Mouse (Mus musculus): ENCODE results near the gene Nfasc. TPM values are rescaled to one million over a fixed set of nuclear protein-coding genes. Genes with fewer than 3 reads are reported as not detected.

The Nfasc gene
- total RNA-seq, 2 experiments from 2014 or later = 125 to 134 TPM

GRCm38 (mm10) chr1:132528647-132529334 is 212.8 kb downstream of the Nfasc start:
- no peak for DNase-seq (ENCODE audit: extremely low spot score in 1 of 2, low spot score in 2 of 2)
- intact Hi-C loops (cut with DNase I) = no loop called here

- intact Hi-C loops (cut with DNase I) = no loop called here
- no peak for DNase-seq (ENCODE audit: extremely low spot score in 1 of 2, low spot score in 2 of 2)
These were observed 213.5 kb downstream of the Nfasc start for GRCm38 (mm10) chr1:132528071-132528470.

- intact Hi-C loops (cut with DNase I) = loop anchor here (2.0 kb wide), 1 partner anchor 69 kb away; no protein-coding TSS in a partner anchor
- peak; percentile 70 to 88 for DNase-seq (ENCODE audit: extremely low spot score in 1 of 2, low spot score in 2 of 2)
These were observed 215.8 kb downstream of the Nfasc start for GRCm38 (mm10) chr1:132525832-132526231.

- DNase-seq (ENCODE audit: extremely low spot score in 1 of 2, low spot score in 2 of 2) = no peak
These were observed 217.7 kb downstream of the Nfasc start for GRCm38 (mm10) chr1:132523920-132524319.

GRCm38 (mm10) chr1:132523048-132523447 is 218.5 kb downstream of the Nfasc start:
- DNase-seq (ENCODE audit: extremely low spot score in 1 of 2, low spot score in 2 of 2) = peak in 1 of 2 experiments; percentile 34
- intact Hi-C loops (cut with DNase I) = no loop called here

More at GRCm38 (mm10) chr1:132523920-132524319, 217.7 kb downstream of the Nfasc start:
- intact Hi-C loops (cut with DNase I) = loop anchor here (2.0 kb wide), 1 partner anchor 71 kb away; no protein-coding TSS in a partner anchor

- intact Hi-C loops (cut with DNase I) = no loop called here
These were observed 220.8 kb downstream of the Nfasc start for GRCm38 (mm10) chr1:132520764-132521163.

GRCm38 (mm10) chr1:132519734-132520133 is 221.9 kb downstream of the Nfasc start:
- DNase-seq (ENCODE audit: extremely low spot score in 1 of 2, low spot score in 2 of 2) = no peak
- intact Hi-C loops (cut with DNase I) = no loop called here

More at GRCm38 (mm10) chr1:132520764-132521163, 220.8 kb downstream of the Nfasc start:
- DNase-seq (ENCODE audit: extremely low spot score in 1 of 2, low spot score in 2 of 2) = peak in 1 of 2 experiments; percentile 86

- intact Hi-C loops (cut with DNase I) = no loop called here
- DNase-seq (ENCODE audit: extremely low spot score in 1 of 2, low spot score in 2 of 2) = no peak
These were observed 223.0 kb downstream of the Nfasc start for GRCm38 (mm10) chr1:132518621-132519020.

GRCm38 (mm10) chr1:132516776-132517175 is 224.8 kb downstream of the Nfasc start:
- no peak for DNase-seq (ENCODE audit: extremely low spot score in 1 of 2, low spot score in 2 of 2)
- intact Hi-C loops (cut with DNase I) = no loop called here

- intact Hi-C loops (cut with DNase I) = no loop called here
- no peak for DNase-seq (ENCODE audit: extremely low spot score in 1 of 2, low spot score in 2 of 2)
These were observed 226.3 kb downstream of the Nfasc start for GRCm38 (mm10) chr1:132515339-132515738.

Other genes with a start within 250 kb of the Nfasc start
- gene Tmem81, start 235.6 kb downstream of the Nfasc start, total RNA-seq (2021) = 1 to 10 TPM; 2.1 to 2.3 TPM
- 10 to 100 TPM; 52.2 to 57.0 TPM for gene Cntn2, start 198.5 kb downstream of the Nfasc start, total RNA-seq (2021)
- 100 to 1,000 TPM; 106 to 111 TPM for gene Lrrn2, start 138.5 kb upstream of the Nfasc start, total RNA-seq (2021)